Mouse (Mus musculus): ENCODE data around the gene Med9.
"Not testable (repeated sequence)": the region's sequence is repeated elsewhere in the genome, so short reads cannot be mapped to it uniquely, and the experiment has no call there.

Med9 gene

GRCm38 (mm10) chr11:59944855-59945254 is 3.2 kb upstream of the Med9 start:
- DNase-seq (ENCODE audit: low spot score): not testable (repeated sequence)

- no peak for DNase-seq (ENCODE audit: low spot score)
Measured at GRCm38 (mm10) chr11:59948401-59948767, 378 bp downstream of the Med9 start.

GRCm38 (mm10) chr11:59952892-59953291 is 4.9 kb downstream of the Med9 start:
- no peak for DNase-seq (ENCODE audit: low spot score)

- no peak for DNase-seq (ENCODE audit: low spot score)
Measured at GRCm38 (mm10) chr11:59956749-59957148, 8.7 kb downstream of the Med9 start.

GRCm38 (mm10) chr11:59959453-59959852 is 11.4 kb downstream of the Med9 start:
- DNase-seq (ENCODE audit: low spot score): no peak

GRCm38 (mm10) chr11:59960476-59961337 is 12.7 kb downstream of the Med9 start:
- no peak for DNase-seq (ENCODE audit: low spot score)

- no peak for DNase-seq (ENCODE audit: low spot score)
Measured at GRCm38 (mm10) chr11:59961338-59961875, 13.4 kb downstream of the Med9 start.

GRCm38 (mm10) chr11:59962590-59962989 is 14.6 kb downstream of the Med9 start:
- DNase-seq (ENCODE audit: low spot score): no peak

- DNase-seq (ENCODE audit: low spot score): no peak
Measured at GRCm38 (mm10) chr11:59963364-59964162, 15.6 kb downstream of the Med9 start.

- no peak for DNase-seq (ENCODE audit: low spot score)
Measured at GRCm38 (mm10) chr11:59964163-59964758, 16.3 kb downstream of the Med9 start.

- DNase-seq (ENCODE audit: low spot score): peak; percentile 61
Measured at GRCm38 (mm10) chr11:59964818-59965217, 16.8 kb downstream of the Med9 start, which contains the start of gene Rasd1. Gene Rasd1, minus strand, starts transcription at chr11:59964944.

GRCm38 (mm10) chr11:59965227-59966101 is 17.5 kb downstream of the Med9 start:
- peak; percentile 62 for DNase-seq (ENCODE audit: low spot score)

- no peak for DNase-seq (ENCODE audit: low spot score)
Measured at GRCm38 (mm10) chr11:59966102-59966483, 18.1 kb downstream of the Med9 start.

- no peak for DNase-seq (ENCODE audit: low spot score)
Measured at GRCm38 (mm10) chr11:59967765-59968164, 19.8 kb downstream of the Med9 start.

- DNase-seq (ENCODE audit: low spot score): no peak
Measured at GRCm38 (mm10) chr11:59970780-59971179, 22.8 kb downstream of the Med9 start.

GRCm38 (mm10) chr11:59971691-59972090 is 23.7 kb downstream of the Med9 start:
- no peak for DNase-seq (ENCODE audit: low spot score)

GRCm38 (mm10) chr11:59973389-59973788 is 25.4 kb downstream of the Med9 start:
- DNase-seq (ENCODE audit: low spot score): no peak

GRCm38 (mm10) chr11:59975241-59975640 is 27.2 kb downstream of the Med9 start:
- no peak for DNase-seq (ENCODE audit: low spot score)

- DNase-seq (ENCODE audit: low spot score): no peak
Measured at GRCm38 (mm10) chr11:59977831-59978230, 29.8 kb downstream of the Med9 start.

- DNase-seq (ENCODE audit: low spot score): no peak
Measured at GRCm38 (mm10) chr11:59989406-59989805, 41.4 kb downstream of the Med9 start.

- no peak for DNase-seq (ENCODE audit: low spot score)
Measured at GRCm38 (mm10) chr11:59991365-59991764, 43.4 kb downstream of the Med9 start.
